Mouse (Mus musculus) embryonic fibroblast, embryonic 13.5 days (primary cell): ENCODE measurements around the gene Cdc42ep2.

Experiments
- CTCF ChIP-seq: IDR thresholded peaks from 2 replicates; pipeline ENCODE4 v1.5.1; 2011; ENCODE audit warnings: mild to moderate bottlenecking, control low read depth, low read length, moderate library complexity, borderline replicate concordance; ENCODE audit not compliant: insufficient read depth
- POLR2A ChIP-seq: IDR thresholded peaks from 2 replicates; pipeline ENCODE4 v1.6.1; 2011; ENCODE audit warnings: low read depth, mild to moderate bottlenecking, control low read depth, low read length, moderate library complexity

DNA sequence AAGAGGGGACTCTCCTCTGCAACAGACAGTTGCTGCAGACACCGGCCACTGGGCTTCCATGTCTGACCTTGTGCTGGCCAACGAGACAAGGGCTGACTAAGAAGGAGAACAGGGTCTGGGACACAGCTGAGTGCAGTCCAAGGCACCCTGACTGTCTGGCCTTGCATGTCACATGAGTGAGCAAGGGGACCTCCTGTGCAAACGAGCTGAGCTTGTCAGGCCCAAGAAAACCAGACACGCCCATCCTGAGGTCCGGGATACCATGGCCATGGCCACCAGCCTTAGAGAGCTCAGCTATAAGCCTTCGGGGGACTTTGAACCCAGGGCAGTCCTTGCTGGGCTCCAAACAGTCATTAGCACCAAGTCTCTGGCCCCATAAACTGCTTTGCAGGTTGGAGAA lies 56.5 kb downstream of the Cdc42ep2 start:
- TF ChIP-seq CTCF (no peak), POLR2A (no peak)
